Mouse (Mus musculus) T-cell, adult 66 days (primary cell): ENCODE measurements around the gene Olfr933. TPM values are rescaled to one million over a fixed set of nuclear protein-coding genes. Genes with fewer than 3 reads are reported as not detected.

ENCODE experiments used
- total RNA-seq, 2 experiments: library from RNA; stranded (reverse); gene quantifications; 3 replicates in 1 of 2; 4 replicates in 1 of 2; pipeline ENCODE4 v1.2.4; 2023

Olfr933 gene
- not detected for total RNA-seq

GRCm38 (mm10) chr9:38972013-38972412 is at the start of gene Olfr933:
TSS of gene Olfr933 (plus strand) at chr9:38972313.

GRCm38 (mm10) chr9:38929509-38929908 is 42.6 kb upstream of the Olfr933 start, which contains the start of gene Olfr930:
TSS of gene Olfr930 (plus strand) at chr9:38929809.

GRCm38 (mm10) chr9:38988215-38988614 is 16.1 kb downstream of the Olfr933 start, which contains the start of gene Olfr934:
TSS of gene Olfr934 (minus strand) at chr9:38988315.

DNA sequence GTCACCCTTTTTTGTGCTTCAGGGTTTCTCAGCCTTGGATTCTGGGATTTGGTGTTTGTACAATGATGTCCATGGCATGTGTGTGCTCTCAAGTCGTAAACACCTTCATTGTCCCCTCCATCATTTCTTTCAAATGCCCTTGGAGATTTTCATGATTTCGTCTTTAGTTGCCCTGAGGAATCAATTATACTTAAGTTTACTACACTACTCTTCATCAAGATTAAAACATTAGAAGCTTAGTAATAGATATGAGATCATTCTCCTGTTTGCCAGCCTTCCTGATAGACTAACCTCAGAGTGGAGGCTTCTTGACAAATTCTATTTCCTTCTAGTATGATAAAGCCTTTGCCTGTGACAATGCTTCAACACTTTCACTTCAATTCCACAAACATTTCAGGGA is 27.5 kb downstream of the Olfr933 start, which contains the start of gene Olfr935:
TSS of gene Olfr935 (minus strand) at position 101 of the 400 bp plus-strand sequence.

GRCm38 (mm10) chr9:39023277-39023676 is 51.2 kb downstream of the Olfr933 start, which contains the start of gene Olfr146:
TSS of gene Olfr146 (minus strand) at chr9:39023377.

Other genes with a start within 250 kb of the Olfr933 start
- under 1 TPM; 0.09 to 0.15 TPM for gene Olfr920, start 220.0 kb upstream of the Olfr933 start, total RNA-seq
- gene Olfr921, start 199.2 kb upstream of the Olfr933 start, total RNA-seq = not detected
- not detected for gene Olfr922, start 157.7 kb upstream of the Olfr933 start, total RNA-seq
- gene Olfr923, start 145.8 kb upstream of the Olfr933 start, total RNA-seq = not detected
- gene Olfr924, start 127.9 kb upstream of the Olfr933 start, total RNA-seq = not detected
- gene Olfr26, start 117.3 kb upstream of the Olfr933 start, total RNA-seq = not detected
- not detected for gene Olfr926, start 95.2 kb upstream of the Olfr933 start, total RNA-seq
- gene Olfr930, start 42.5 kb upstream of the Olfr933 start, total RNA-seq = not detected
- gene Olfr934, start 16.0 kb downstream of the Olfr933 start, total RNA-seq = not detected
- gene Olfr935, start 27.4 kb downstream of the Olfr933 start, total RNA-seq = not detected
- gene Olfr146, start 51.1 kb downstream of the Olfr933 start, total RNA-seq = not detected
- not detected for gene Olfr937, start 92.6 kb downstream of the Olfr933 start, total RNA-seq
- not detected for gene Olfr938, start 106.6 kb downstream of the Olfr933 start, total RNA-seq
- not detected for gene Olfr27, start 155.8 kb downstream of the Olfr933 start, total RNA-seq
- not detected for gene Olfr943, start 194.0 kb downstream of the Olfr933 start, total RNA-seq
- not detected for gene Olfr944, start 229.6 kb downstream of the Olfr933 start, total RNA-seq